Mouse (Mus musculus): Measurements from ENCODE around the gene Fcnb. TPM values are rescaled to one million over a fixed set of nuclear protein-coding genes. Genes with fewer than 3 reads are reported as not detected.

Fcnb gene
- polyA plus RNA-seq, 1 experiment from 2014 or later: not detected

DNA sequence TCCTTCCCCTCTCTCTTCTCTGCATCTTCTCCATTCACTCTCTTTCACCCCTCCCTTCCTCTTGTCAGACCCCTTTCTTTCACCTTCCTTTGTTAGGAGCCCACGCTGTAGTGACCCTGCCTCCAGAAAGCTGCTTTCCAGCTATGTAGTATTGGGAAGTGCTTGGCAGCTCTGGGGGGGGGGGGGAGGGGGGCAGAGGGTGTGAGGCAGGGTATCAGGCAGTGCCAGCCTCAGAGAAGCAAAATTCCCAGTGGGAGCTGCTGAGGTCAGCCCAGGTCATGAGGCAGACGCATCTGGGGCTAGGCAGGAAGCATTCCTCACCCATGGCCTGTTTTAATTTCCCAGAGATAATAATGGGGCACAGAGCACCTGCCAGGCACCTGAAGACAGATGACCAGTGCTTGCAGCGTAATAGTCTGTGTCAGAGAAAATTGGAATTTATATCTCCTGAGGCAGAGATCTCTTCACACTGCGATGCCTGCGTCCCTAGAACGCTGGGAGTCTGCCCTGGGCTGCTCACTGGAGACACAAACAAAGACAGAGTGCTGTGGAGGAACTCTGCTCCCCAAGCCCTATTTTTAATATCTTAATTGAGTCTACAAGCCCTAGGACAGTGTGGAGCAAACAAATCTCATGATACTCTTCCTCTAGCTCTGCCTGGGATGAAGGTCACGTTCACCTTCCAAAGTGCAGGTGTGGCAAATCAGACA is 5.8 kb upstream of the Fcnb start:
- H3K27ac ChIP-seq (ENCODE audit: low read depth, low read length): peak overlapping the region; percentile 74
- H3K9me3 ChIP-seq (ENCODE audit: control insufficient read depth, low read length): no peaks in the 10 kb centered on the region
- WGBS: 43% methylated on average over 7 of the region's 7 CpGs
- H3K27me3 ChIP-seq (replicated peaks; ENCODE audit: control insufficient read depth, insufficient read depth, low read length): no peaks in the 10 kb centered on the region
- H3K4me3 ChIP-seq (ENCODE audit: low read length): no peak overlapping the region
- H3K36me3 ChIP-seq (ENCODE audit: control insufficient read depth, insufficient read depth, low read length): no peaks in the 10 kb centered on the region
- H3K4me2 ChIP-seq (ENCODE audit: low read length): no peak overlapping the region
- peak; percentile 50; the same call in 1 of the 2 replicates for ATAC-seq
- H3K9ac ChIP-seq (ENCODE audit: low read depth, low read length): no peak overlapping the region
- peaks cover 11% of the 10 kb centered on the region for H3K4me1 ChIP-seq (ENCODE audit: control insufficient read depth, insufficient read depth, low read depth, low read length)

DNA sequence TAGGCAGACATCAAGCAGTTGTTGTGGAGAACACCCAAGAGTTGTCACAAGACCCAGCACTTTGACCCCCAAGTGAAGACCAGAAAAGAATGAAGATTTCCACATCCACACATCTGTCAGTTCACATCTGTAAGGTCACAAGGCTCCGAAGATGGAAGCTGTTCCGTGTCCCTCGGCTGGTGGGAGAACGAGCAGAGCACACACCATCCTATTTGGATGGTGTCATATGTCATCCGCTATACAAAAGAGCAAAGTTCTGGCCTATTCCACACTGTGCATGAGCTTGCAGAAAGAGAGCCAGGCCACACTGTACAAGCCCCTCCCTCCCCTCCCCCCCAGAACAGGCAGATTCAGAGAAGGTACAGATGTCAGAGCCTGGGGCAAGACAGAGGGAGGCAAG is 4.4 kb upstream of the Fcnb start:
- H3K4me2 ChIP-seq (ENCODE audit: low read length): no peak overlapping the region
- 67% methylated on average over 5 of the region's 5 CpGs for WGBS
- no peaks in the 10 kb centered on the region for H3K36me3 ChIP-seq (ENCODE audit: control insufficient read depth, insufficient read depth, low read length)
- H3K4me1 ChIP-seq (ENCODE audit: control insufficient read depth, insufficient read depth, low read depth, low read length): peaks cover 11% of the 10 kb centered on the region
- ATAC-seq: no peak
- H3K9me3 ChIP-seq (ENCODE audit: control insufficient read depth, low read length): no peaks in the 10 kb centered on the region
- no peak overlapping the region for H3K9ac ChIP-seq (ENCODE audit: low read depth, low read length)
- no peak overlapping the region for H3K27ac ChIP-seq (ENCODE audit: low read depth, low read length)
- H3K4me3 ChIP-seq (ENCODE audit: low read length): no peak overlapping the region
- H3K27me3 ChIP-seq (replicated peaks; ENCODE audit: control insufficient read depth, insufficient read depth, low read length): no peaks in the 10 kb centered on the region

DNA sequence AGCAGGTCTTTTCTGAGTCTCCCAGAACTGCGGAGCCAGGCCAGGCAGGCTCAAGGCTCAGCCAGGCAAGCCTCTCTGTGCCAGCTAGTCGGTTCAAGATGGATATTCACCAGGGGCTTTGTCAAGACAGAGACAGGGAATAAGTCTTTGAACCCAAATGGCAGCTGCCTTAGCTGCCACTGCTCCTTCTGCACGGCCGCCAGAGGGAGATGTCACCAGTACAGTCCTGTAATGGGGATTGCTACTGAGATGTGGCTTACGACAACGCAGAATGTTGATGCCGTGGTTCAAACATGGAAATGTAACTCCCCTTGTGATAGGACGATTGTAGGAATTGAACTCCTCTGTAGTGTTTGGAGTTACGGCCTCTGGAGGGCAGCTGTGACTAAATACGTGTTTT is 1.4 kb upstream of the Fcnb start:
- WGBS: 78% methylated on average over 10 of the region's 10 CpGs

DNA sequence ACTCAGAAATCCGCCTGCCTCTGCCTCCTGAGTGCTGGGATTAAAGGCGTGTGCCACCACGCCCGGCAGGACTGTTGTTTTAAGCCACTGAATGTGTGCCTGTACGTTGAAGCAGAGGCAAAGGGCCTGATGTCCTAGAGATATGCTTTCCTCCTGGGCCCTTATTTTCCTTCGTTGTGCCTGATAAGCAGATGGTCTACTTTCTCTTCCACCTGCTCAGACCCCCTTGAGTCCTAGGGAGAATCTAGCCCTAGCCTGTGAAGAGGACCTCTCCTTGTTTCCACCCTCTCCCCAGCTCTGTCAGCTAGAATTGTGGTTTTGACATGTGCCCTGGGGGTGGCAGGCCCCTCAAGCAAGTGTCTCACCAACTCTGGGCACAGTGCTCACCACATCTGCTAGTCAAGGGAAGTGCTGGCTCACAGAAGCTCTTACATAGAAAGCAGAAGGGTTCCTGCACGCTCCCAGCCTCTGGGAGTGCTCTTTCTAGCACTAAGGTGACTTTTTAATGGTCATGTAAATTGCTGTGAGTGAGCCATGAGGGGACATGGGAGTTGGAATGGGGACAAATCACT is 9.0 kb downstream of the Fcnb start:
- Histone ChIP-seq H3K27ac (ENCODE audit: low read depth, low read length) (no peak overlapping the region), H3K36me3 (ENCODE audit: control insufficient read depth, insufficient read depth, low read length) (no peaks in the 10 kb centered on the region), H3K27me3 (replicated peaks; ENCODE audit: control insufficient read depth, insufficient read depth, low read length) (no peaks in the 10 kb centered on the region), H3K4me2 (ENCODE audit: low read length) (no peak overlapping the region), H3K9me3 (ENCODE audit: control insufficient read depth, low read length) (no peaks in the 10 kb centered on the region), H3K4me3 (ENCODE audit: low read length) (no peak overlapping the region), H3K9ac (ENCODE audit: low read depth, low read length) (no peak overlapping the region), H3K4me1 (ENCODE audit: control insufficient read depth, insufficient read depth, low read depth, low read length) (no peaks in the 10 kb centered on the region)
- 81% methylated on average over 7 of the region's 7 CpGs for WGBS
- ATAC-seq: no peak

More for the DNA sequence above, 1.4 kb upstream of the Fcnb start:
- H3K9ac ChIP-seq (ENCODE audit: low read depth, low read length): no peak overlapping the region
- no peak overlapping the region for H3K4me3 ChIP-seq (ENCODE audit: low read length)
- no peak overlapping the region for H3K4me2 ChIP-seq (ENCODE audit: low read length)
- no peaks in the 10 kb centered on the region for H3K9me3 ChIP-seq (ENCODE audit: control insufficient read depth, low read length)
- H3K4me1 ChIP-seq (ENCODE audit: control insufficient read depth, insufficient read depth, low read depth, low read length): peaks cover 10% of the 10 kb centered on the region
- H3K27ac ChIP-seq (ENCODE audit: low read depth, low read length): no peak overlapping the region
- H3K36me3 ChIP-seq (ENCODE audit: control insufficient read depth, insufficient read depth, low read length): no peaks in the 10 kb centered on the region
- no peak for ATAC-seq
- H3K27me3 ChIP-seq (replicated peaks; ENCODE audit: control insufficient read depth, insufficient read depth, low read length): no peaks in the 10 kb centered on the region

DNA sequence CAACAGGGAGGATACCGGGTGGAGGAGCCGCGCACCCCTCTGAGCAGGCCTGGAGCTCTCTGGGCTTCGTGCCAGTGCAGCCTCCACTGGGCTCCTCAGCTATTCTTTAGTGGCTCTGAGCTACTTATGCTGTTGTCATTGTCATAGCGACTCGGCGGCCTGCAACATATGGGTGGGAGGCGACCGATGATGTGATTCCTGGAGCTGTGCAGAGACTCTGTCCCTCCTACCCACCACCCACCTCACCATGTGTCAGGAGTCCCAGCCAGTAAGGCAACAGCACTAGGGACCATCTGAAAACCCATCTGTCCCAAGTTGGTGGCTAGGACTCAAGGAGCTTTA is 16.2 kb downstream of the Fcnb start:
- H3K9me3 ChIP-seq (ENCODE audit: control insufficient read depth, low read length): no peaks in the 10 kb centered on the region
- no peaks in the 10 kb centered on the region for H3K27me3 ChIP-seq (replicated peaks; ENCODE audit: control insufficient read depth, insufficient read depth, low read length)
- WGBS: 49% methylated on average over 9 of the region's 9 CpGs
- H3K4me2 ChIP-seq (ENCODE audit: low read length): no peak overlapping the region
- H3K36me3 ChIP-seq (ENCODE audit: control insufficient read depth, insufficient read depth, low read length): no peaks in the 10 kb centered on the region
- H3K4me3 ChIP-seq (ENCODE audit: low read length): no peak overlapping the region
- ATAC-seq: peak; percentile 82
- peak overlapping the region; percentile 11; the same call in 1 of the 2 replicates for H3K27ac ChIP-seq (ENCODE audit: low read depth, low read length)
- H3K9ac ChIP-seq (ENCODE audit: low read depth, low read length): no peak overlapping the region
- H3K4me1 ChIP-seq (ENCODE audit: control insufficient read depth, insufficient read depth, low read depth, low read length): no peaks in the 10 kb centered on the region; the same call in 1 of the 2 replicates

DNA sequence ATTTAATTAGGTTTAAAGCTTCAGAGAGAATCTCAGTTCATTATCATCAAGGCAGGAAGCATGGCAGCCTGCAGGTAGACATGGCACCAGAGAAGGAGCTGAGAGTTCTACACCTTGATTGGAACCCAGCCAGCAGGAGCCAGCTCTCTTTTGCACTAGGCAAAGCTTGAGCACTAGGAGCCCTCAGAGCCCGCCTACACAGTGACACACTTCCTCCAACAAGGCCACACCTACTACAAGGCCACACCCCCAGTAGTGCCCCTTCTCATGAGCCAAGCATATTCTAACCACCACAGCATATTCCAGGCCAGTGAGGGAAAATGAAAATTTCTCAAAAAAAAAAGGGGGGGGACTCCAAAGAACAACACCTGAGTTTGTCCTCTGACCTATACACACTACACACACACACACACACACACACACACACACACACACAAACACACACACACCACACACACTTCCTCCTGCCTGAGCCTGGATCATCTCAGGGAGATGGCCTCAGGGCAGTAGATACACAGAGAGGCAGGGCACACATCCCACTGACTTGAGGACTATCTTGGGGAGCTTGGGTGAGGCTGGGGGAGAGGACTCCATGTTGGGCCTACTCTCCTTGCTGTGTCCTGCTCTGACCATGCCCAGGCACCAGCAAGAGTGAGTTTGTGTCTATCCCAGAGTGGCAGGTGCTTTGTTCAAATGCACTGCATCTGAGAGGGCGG is 16.7 kb downstream of the Fcnb start:
- no peak overlapping the region for H3K4me3 ChIP-seq (ENCODE audit: low read length)
- H3K9me3 ChIP-seq (ENCODE audit: control insufficient read depth, low read length): no peaks in the 10 kb centered on the region
- no peak; the same call in 1 of the 2 replicates for ATAC-seq
- H3K27me3 ChIP-seq (replicated peaks; ENCODE audit: control insufficient read depth, insufficient read depth, low read length): no peaks in the 10 kb centered on the region
- peak overlapping the region; percentile 11; the same call in 1 of the 2 replicates for H3K27ac ChIP-seq (ENCODE audit: low read depth, low read length)
- no peaks in the 10 kb centered on the region; the same call in 1 of the 2 replicates for H3K4me1 ChIP-seq (ENCODE audit: control insufficient read depth, insufficient read depth, low read depth, low read length)
- H3K9ac ChIP-seq (ENCODE audit: low read depth, low read length): no peak overlapping the region
- 71% methylated on average over 2 of the region's 2 CpGs for WGBS
- H3K4me2 ChIP-seq (ENCODE audit: low read length): no peak overlapping the region
- no peaks in the 10 kb centered on the region for H3K36me3 ChIP-seq (ENCODE audit: control insufficient read depth, insufficient read depth, low read length)

DNA sequence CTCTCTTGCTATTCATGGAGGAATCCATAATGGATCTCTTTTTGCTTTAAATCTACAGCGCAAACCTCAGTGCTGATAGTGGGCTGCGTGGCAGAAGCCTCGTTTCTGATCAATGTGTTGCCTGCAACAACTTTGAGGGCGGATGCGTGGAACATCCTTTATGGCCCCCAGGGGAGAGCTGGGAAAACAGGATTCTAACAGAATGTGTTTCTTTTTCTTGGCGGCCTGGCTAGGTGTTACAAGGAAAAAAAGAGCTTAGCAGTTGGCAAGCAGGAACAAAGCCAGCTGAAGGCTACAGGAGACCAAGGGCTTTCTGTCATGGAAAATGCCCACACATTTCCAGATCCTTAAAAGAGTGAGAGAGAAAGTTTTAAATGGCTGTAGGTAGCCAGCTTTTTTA is 17.5 kb downstream of the Fcnb start:
- Histone ChIP-seq H3K4me1 (ENCODE audit: control insufficient read depth, insufficient read depth, low read depth, low read length) (no peaks in the 10 kb centered on the region; the same call in 1 of the 2 replicates), H3K4me2 (ENCODE audit: low read length) (no peak overlapping the region), H3K27me3 (replicated peaks; ENCODE audit: control insufficient read depth, insufficient read depth, low read length) (no peaks in the 10 kb centered on the region), H3K36me3 (ENCODE audit: control insufficient read depth, insufficient read depth, low read length) (no peaks in the 10 kb centered on the region), H3K9me3 (ENCODE audit: control insufficient read depth, low read length) (no peaks in the 10 kb centered on the region), H3K27ac (ENCODE audit: low read depth, low read length) (no peak overlapping the region), H3K9ac (ENCODE audit: low read depth, low read length) (no peak overlapping the region), H3K4me3 (ENCODE audit: low read length) (no peak overlapping the region)
- no peak for ATAC-seq
- 53% methylated on average over 6 of the region's 6 CpGs for WGBS

DNA sequence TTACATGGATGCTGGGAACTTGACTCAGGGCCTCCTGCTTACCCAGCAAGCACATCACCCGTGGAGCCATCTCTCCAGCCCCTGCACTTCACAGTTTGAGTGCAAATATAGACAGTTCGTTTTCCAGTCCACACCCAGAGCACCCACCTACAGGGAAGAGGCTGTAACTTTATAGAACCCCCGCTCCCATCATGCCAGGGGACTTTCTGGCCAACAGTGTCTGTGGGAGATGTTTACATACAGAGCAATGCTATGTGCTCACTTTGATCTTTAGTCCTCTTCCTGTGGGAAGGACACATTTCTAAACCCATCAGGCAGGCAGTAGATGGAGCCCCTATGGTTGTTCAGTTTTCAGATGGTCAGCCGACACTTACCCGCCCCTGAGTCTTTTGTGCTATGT is 18.0 kb downstream of the Fcnb start:
- Histone ChIP-seq H3K36me3 (ENCODE audit: control insufficient read depth, insufficient read depth, low read length) (no peaks in the 10 kb centered on the region), H3K9me3 (ENCODE audit: control insufficient read depth, low read length) (no peaks in the 10 kb centered on the region), H3K9ac (ENCODE audit: low read depth, low read length) (no peak overlapping the region), H3K4me3 (ENCODE audit: low read length) (no peak overlapping the region), H3K27ac (ENCODE audit: low read depth, low read length) (no peak overlapping the region), H3K27me3 (replicated peaks; ENCODE audit: control insufficient read depth, insufficient read depth, low read length) (no peaks in the 10 kb centered on the region), H3K4me2 (ENCODE audit: low read length) (no peak overlapping the region), H3K4me1 (ENCODE audit: control insufficient read depth, insufficient read depth, low read depth, low read length) (no peaks in the 10 kb centered on the region; the same call in 1 of the 2 replicates)
- 74% methylated on average over 5 of the region's 5 CpGs for WGBS
- no peak for ATAC-seq

DNA sequence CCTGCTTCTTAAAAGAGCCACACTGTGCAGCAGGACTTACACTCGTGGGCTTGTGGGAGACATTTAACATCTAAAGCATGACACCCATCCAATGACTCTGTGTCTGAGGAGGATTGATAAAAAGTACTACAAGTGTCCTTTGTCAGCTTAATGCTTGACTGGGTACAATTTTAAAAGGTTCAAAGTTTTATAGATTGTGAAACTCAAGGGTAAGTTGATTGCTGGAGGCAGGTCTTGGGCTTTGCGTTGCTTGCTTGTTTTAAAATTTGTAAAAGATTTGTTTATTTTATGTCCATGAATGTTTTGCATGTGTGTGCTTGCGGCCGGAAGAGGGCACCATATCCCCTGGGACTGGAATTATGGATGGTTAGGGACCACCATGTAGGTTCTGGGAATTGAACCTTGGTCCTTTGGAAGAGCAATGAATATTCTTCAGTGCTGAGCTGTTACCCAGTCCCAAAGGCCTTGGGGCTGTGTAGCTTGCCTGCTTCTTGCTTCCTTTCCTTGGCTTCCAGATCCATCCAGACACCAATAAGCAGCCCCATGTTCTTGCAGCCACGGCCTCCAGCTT is 19.5 kb downstream of the Fcnb start:
- Histone ChIP-seq H3K4me1 (ENCODE audit: control insufficient read depth, insufficient read depth, low read depth, low read length) (no peaks in the 10 kb centered on the region; the same call in 1 of the 2 replicates), H3K27ac (ENCODE audit: low read depth, low read length) (no peak overlapping the region), H3K9me3 (ENCODE audit: control insufficient read depth, low read length) (no peaks in the 10 kb centered on the region), H3K4me3 (ENCODE audit: low read length) (no peak overlapping the region), H3K27me3 (replicated peaks; ENCODE audit: control insufficient read depth, insufficient read depth, low read length) (no peaks in the 10 kb centered on the region), H3K4me2 (ENCODE audit: low read length) (no peak overlapping the region), H3K36me3 (ENCODE audit: control insufficient read depth, insufficient read depth, low read length) (no peaks in the 10 kb centered on the region), H3K9ac (ENCODE audit: low read depth, low read length) (no peak overlapping the region)
- ATAC-seq: no peak
- 92% methylated on average over 5 of the region's 5 CpGs for WGBS

Measured in hindbrain, embryonic 16.5 days (tissue).